Mouse (Mus musculus) CD4-positive, CD25-positive, alpha-beta regulatory T cell, adult 2 months (primary cell): ENCODE results near the gene Iqcd.

Experiments
- DNase-seq: peaks from one replicate; pipeline ENCODE4 v3.0.0-alpha.2; 2012; ENCODE audit warnings: low read depth, low spot score

Iqcd gene

GRCm38 (mm10) chr5:120588569-120589094, at the start of gene Iqcd, which contains the start of gene Tpcn1:
Gene Iqcd, plus strand, starts transcription at chr5:120589016.
Gene Tpcn1, minus strand, starts transcription at chr5:120588673.
- DNase-seq = peak; percentile 100

- no peak for DNase-seq
These were observed 40.5 kb upstream of the Iqcd start for GRCm38 (mm10) chr5:120548236-120548850.

GRCm38 (mm10) chr5:120550137-120550536, 38.7 kb upstream of the Iqcd start:
- no peak for DNase-seq

- DNase-seq = no peak
These were observed 38.1 kb upstream of the Iqcd start for GRCm38 (mm10) chr5:120550673-120551072.

- no peak for DNase-seq
These were observed 32.9 kb upstream of the Iqcd start for GRCm38 (mm10) chr5:120555871-120556270.

- no peak for DNase-seq
These were observed 30.8 kb upstream of the Iqcd start for GRCm38 (mm10) chr5:120558041-120558440.

- DNase-seq = no peak
These were observed 30.1 kb upstream of the Iqcd start for GRCm38 (mm10) chr5:120558762-120559161.

- DNase-seq = no peak
These were observed 28.6 kb upstream of the Iqcd start for GRCm38 (mm10) chr5:120560129-120560615.

- no peak for DNase-seq
These were observed 28.1 kb upstream of the Iqcd start for GRCm38 (mm10) chr5:120560616-120561311.

GRCm38 (mm10) chr5:120562956-120563913, 25.6 kb upstream of the Iqcd start:
- DNase-seq = no peak

GRCm38 (mm10) chr5:120563914-120564311, 24.9 kb upstream of the Iqcd start:
- peak; percentile 22 for DNase-seq

- no peak for DNase-seq
These were observed 23.5 kb upstream of the Iqcd start for GRCm38 (mm10) chr5:120565171-120565905.

- DNase-seq = no peak
These were observed 22.7 kb upstream of the Iqcd start for GRCm38 (mm10) chr5:120566101-120566500.

GRCm38 (mm10) chr5:120566681-120567252, 22.0 kb upstream of the Iqcd start:
- DNase-seq = no peak

- no peak for DNase-seq
These were observed 21.5 kb upstream of the Iqcd start for GRCm38 (mm10) chr5:120567253-120567701.

GRCm38 (mm10) chr5:120567761-120568211, 21.0 kb upstream of the Iqcd start:
- DNase-seq = no peak

GRCm38 (mm10) chr5:120568336-120568768, 20.5 kb upstream of the Iqcd start:
- DNase-seq = no peak

- no peak for DNase-seq
These were observed 19.9 kb upstream of the Iqcd start for GRCm38 (mm10) chr5:120568964-120569363.

- DNase-seq = no peak
These were observed 19.0 kb upstream of the Iqcd start for GRCm38 (mm10) chr5:120569791-120570190.

GRCm38 (mm10) chr5:120570289-120570897, 18.4 kb upstream of the Iqcd start:
- no peak for DNase-seq
